Mouse (Mus musculus): ENCODE data around the gene Zdhhc7. TPM values are rescaled to one million over a fixed set of nuclear protein-coding genes. Genes with fewer than 3 reads are reported as not detected.

Zdhhc7 gene
- polyA plus RNA-seq, 1 experiment from 2014 or later = 34.1 TPM

- peaks cover 28% of the 10 kb centered on the region for H3K27me3 ChIP-seq (ENCODE audit: insufficient read depth, poor library complexity, severe bottlenecking)
- H3K4me1 ChIP-seq (replicated peaks) = peaks cover 25% of the 10 kb centered on the region
- H3K27ac ChIP-seq = no peak overlapping the region
- DNase-seq (ENCODE audit: low spot score) = no peak
- no peaks in the 10 kb centered on the region for H3K36me3 ChIP-seq
- H3K4me3 ChIP-seq = no peak overlapping the region
- WGBS = 61% methylated on average over 4 of the region's 4 CpGs
- H3K9me3 ChIP-seq = no peaks in the 10 kb centered on the region
These were observed 10.1 kb upstream of the Zdhhc7 start for GRCm38 (mm10) chr8:120111382-120111781.

GRCm38 (mm10) chr8:120110966-120111365 is 9.7 kb upstream of the Zdhhc7 start:
- peaks cover 24% of the 10 kb centered on the region for H3K27me3 ChIP-seq (ENCODE audit: insufficient read depth, poor library complexity, severe bottlenecking)
- no peak for DNase-seq (ENCODE audit: low spot score)
- no peaks in the 10 kb centered on the region for H3K9me3 ChIP-seq
- H3K4me1 ChIP-seq (replicated peaks) = peaks cover 25% of the 10 kb centered on the region
- WGBS = 87% methylated on average over 4 of the region's 4 CpGs
- H3K4me3 ChIP-seq = no peak overlapping the region
- H3K27ac ChIP-seq = no peak overlapping the region
- peaks cover 4% of the 10 kb centered on the region; the same call in 1 of the 2 replicates for H3K36me3 ChIP-seq

- Histone ChIP-seq H3K27ac (no peak overlapping the region), H3K4me1 (replicated peaks) (peaks cover 17% of the 10 kb centered on the region), H3K9me3 (no peaks in the 10 kb centered on the region), H3K36me3 (peaks cover 6% of the 10 kb centered on the region; the same call in 1 of the 2 replicates), H3K27me3 (ENCODE audit: insufficient read depth, poor library complexity, severe bottlenecking) (peaks cover 6% of the 10 kb centered on the region; the same call in 1 of the 2 replicates), H3K4me3 (no peak overlapping the region)
- WGBS = 70% methylated on average over 3 of the region's 3 CpGs
- DNase-seq (ENCODE audit: low spot score) = no peak
These were observed 7.9 kb upstream of the Zdhhc7 start for GRCm38 (mm10) chr8:120109149-120109548.

GRCm38 (mm10) chr8:120104721-120105272 is 3.5 kb upstream of the Zdhhc7 start:
- H3K27me3 ChIP-seq (ENCODE audit: insufficient read depth, poor library complexity, severe bottlenecking) = no peaks in the 10 kb centered on the region
- no peak for DNase-seq (ENCODE audit: low spot score)
- 63% methylated on average over 9 of the region's 9 CpGs for WGBS
- peaks cover 30% of the 10 kb centered on the region for H3K4me1 ChIP-seq (replicated peaks)
- H3K4me3 ChIP-seq = no peak overlapping the region
- no peak overlapping the region for H3K27ac ChIP-seq
- no peaks in the 10 kb centered on the region for H3K9me3 ChIP-seq
- peaks cover 6% of the 10 kb centered on the region; the same call in 1 of the 2 replicates for H3K36me3 ChIP-seq

- no peak for DNase-seq (ENCODE audit: low spot score)
- no peaks in the 10 kb centered on the region for H3K9me3 ChIP-seq
- H3K27me3 ChIP-seq (ENCODE audit: insufficient read depth, poor library complexity, severe bottlenecking) = no peaks in the 10 kb centered on the region
- no peak overlapping the region for H3K4me3 ChIP-seq
- H3K36me3 ChIP-seq = peaks cover 6% of the 10 kb centered on the region; the same call in 1 of the 2 replicates
- WGBS = 93% methylated on average over 9 of the region's 9 CpGs
- H3K4me1 ChIP-seq (replicated peaks) = peaks cover 36% of the 10 kb centered on the region
- no peak overlapping the region for H3K27ac ChIP-seq
These were observed 2.6 kb upstream of the Zdhhc7 start for GRCm38 (mm10) chr8:120103916-120104315.

- Histone ChIP-seq H3K4me3 (peak overlapping the region; percentile 99), H3K4me1 (replicated peaks) (peaks cover 44% of the 10 kb centered on the region), H3K27me3 (ENCODE audit: insufficient read depth, poor library complexity, severe bottlenecking) (no peaks in the 10 kb centered on the region), H3K36me3 (peaks cover 3% of the 10 kb centered on the region; the same call in 1 of the 2 replicates), H3K9me3 (no peaks in the 10 kb centered on the region), H3K27ac (peak overlapping the region; percentile 94)
- WGBS = 8% methylated on average over 25 of the region's 25 CpGs
- DNase-seq (ENCODE audit: low spot score) = no peak
These were observed 754 bp downstream of the Zdhhc7 start for GRCm38 (mm10) chr8:120100388-120101067.

- Histone ChIP-seq H3K4me1 (replicated peaks) (peaks cover 27% of the 10 kb centered on the region), H3K9me3 (no peaks in the 10 kb centered on the region), H3K27me3 (ENCODE audit: insufficient read depth, poor library complexity, severe bottlenecking) (no peaks in the 10 kb centered on the region), H3K36me3 (peaks cover 35% of the 10 kb centered on the region), H3K27ac (no peak overlapping the region), H3K4me3 (no peak overlapping the region)
- DNase-seq (ENCODE audit: low spot score) = no peak
- WGBS = 78% methylated on average over 2 of the region's 2 CpGs
These were observed 4.8 kb downstream of the Zdhhc7 start for GRCm38 (mm10) chr8:120096486-120096885.

GRCm38 (mm10) chr8:120094801-120095200 is 6.5 kb downstream of the Zdhhc7 start:
- Histone ChIP-seq H3K4me3 (no peak overlapping the region), H3K9me3 (no peaks in the 10 kb centered on the region), H3K4me1 (replicated peaks) (peaks cover 13% of the 10 kb centered on the region), H3K27me3 (ENCODE audit: insufficient read depth, poor library complexity, severe bottlenecking) (no peaks in the 10 kb centered on the region), H3K36me3 (peaks cover 52% of the 10 kb centered on the region), H3K27ac (no peak overlapping the region)
- WGBS = 93% methylated on average over 10 of the region's 10 CpGs
- DNase-seq (ENCODE audit: low spot score) = no peak

- Histone ChIP-seq H3K27me3 (ENCODE audit: insufficient read depth, poor library complexity, severe bottlenecking) (no peaks in the 10 kb centered on the region), H3K4me1 (replicated peaks) (0 out of 2 replicates have a peak, but pooled peaks cover 8% of the 10 kb centered on the region), H3K4me3 (no peak overlapping the region), H3K27ac (no peak overlapping the region), H3K9me3 (no peaks in the 10 kb centered on the region), H3K36me3 (peaks cover 62% of the 10 kb centered on the region)
- WGBS = 90% methylated on average over 3 of the region's 3 CpGs
- DNase-seq (ENCODE audit: low spot score) = no peak
These were observed 8.2 kb downstream of the Zdhhc7 start for GRCm38 (mm10) chr8:120093103-120093502.

GRCm38 (mm10) chr8:120091032-120091431 is 10.2 kb downstream of the Zdhhc7 start:
- Histone ChIP-seq H3K9me3 (no peaks in the 10 kb centered on the region), H3K36me3 (peaks cover 80% of the 10 kb centered on the region), H3K4me3 (no peak overlapping the region), H3K27me3 (ENCODE audit: insufficient read depth, poor library complexity, severe bottlenecking) (no peaks in the 10 kb centered on the region), H3K27ac (no peak overlapping the region), H3K4me1 (replicated peaks) (no peaks in the 10 kb centered on the region)
- no peak for DNase-seq (ENCODE audit: low spot score)
- WGBS = 90% methylated on average over 3 of the region's 3 CpGs

GRCm38 (mm10) chr8:120089511-120089910 is 11.8 kb downstream of the Zdhhc7 start:
- no peaks in the 10 kb centered on the region for H3K4me1 ChIP-seq (replicated peaks)
- no peak for DNase-seq (ENCODE audit: low spot score)
- 85% methylated on average over 7 of the region's 7 CpGs for WGBS
- H3K4me3 ChIP-seq = no peak overlapping the region
- no peaks in the 10 kb centered on the region for H3K27me3 ChIP-seq (ENCODE audit: insufficient read depth, poor library complexity, severe bottlenecking)
- no peak overlapping the region for H3K27ac ChIP-seq
- H3K36me3 ChIP-seq = peaks cover 91% of the 10 kb centered on the region
- H3K9me3 ChIP-seq = no peaks in the 10 kb centered on the region

GRCm38 (mm10) chr8:120084783-120085182 is 16.5 kb downstream of the Zdhhc7 start:
- H3K9me3 ChIP-seq = no peaks in the 10 kb centered on the region
- no peak overlapping the region for H3K27ac ChIP-seq
- H3K4me3 ChIP-seq = no peak overlapping the region
- no peaks in the 10 kb centered on the region for H3K4me1 ChIP-seq (replicated peaks)
- H3K36me3 ChIP-seq = peaks cover 88% of the 10 kb centered on the region
- 91% methylated on average over 8 of the region's 8 CpGs for WGBS
- no peaks in the 10 kb centered on the region for H3K27me3 ChIP-seq (ENCODE audit: insufficient read depth, poor library complexity, severe bottlenecking)
- no peak for DNase-seq (ENCODE audit: low spot score)

GRCm38 (mm10) chr8:120083261-120083660 is 18.0 kb downstream of the Zdhhc7 start:
- no peak for DNase-seq (ENCODE audit: low spot score)
- peaks cover 80% of the 10 kb centered on the region for H3K36me3 ChIP-seq
- 93% methylated on average over 8 of the region's 8 CpGs for WGBS

More at GRCm38 (mm10) chr8:120083261-120083660, 18.0 kb downstream of the Zdhhc7 start:
- Histone ChIP-seq H3K9me3 (no peaks in the 10 kb centered on the region), H3K27ac (no peak overlapping the region), H3K4me1 (replicated peaks) (no peaks in the 10 kb centered on the region), H3K27me3 (ENCODE audit: insufficient read depth, poor library complexity, severe bottlenecking) (no peaks in the 10 kb centered on the region), H3K4me3 (no peak overlapping the region)

All from hindbrain, embryonic 10.5 days (tissue).